Mouse (Mus musculus): ENCODE measurements around the gene 2010111I01Rik. TPM values are rescaled to one million over a fixed set of nuclear protein-coding genes. Genes with fewer than 3 reads are reported as not detected.

The 2010111I01Rik gene
- polyA plus RNA-seq, 1 experiment from 2014 or later, result 144 TPM

GRCm38 (mm10) chr13:63279807-63280206 lies 315.1 kb downstream of the 2010111I01Rik start:
- no peaks in the 10 kb centered on the region for H3K27me3 ChIP-seq (replicated peaks; ENCODE audit: control insufficient read depth, insufficient read depth, low read length)
- peak overlapping the region; percentile 52 for H3K4me3 ChIP-seq (ENCODE audit: low read depth, low read length)
- H3K4me1 ChIP-seq (ENCODE audit: control insufficient read depth, insufficient read depth, low read length), result peaks cover 52% of the 10 kb centered on the region
- H3K36me3 ChIP-seq (ENCODE audit: control insufficient read depth, insufficient read depth, low read length), result peaks cover 26% of the 10 kb centered on the region; the same call in 1 of the 2 replicates
- peak overlapping the region; percentile 92 for H3K27ac ChIP-seq (replicated peaks; ENCODE audit: low read depth, low read length)
- H3K9me3 ChIP-seq (ENCODE audit: control insufficient read depth, low read length), result no peaks in the 10 kb centered on the region
- peak overlapping the region; percentile 63 for H3K4me2 ChIP-seq (ENCODE audit: low read depth, low read length)
- 24% methylated on average over 8 of the region's 8 CpGs for WGBS
- no peak for ATAC-seq (ENCODE audit: low read depth)
- no peak for DNase-seq (ENCODE audit: low spot score)
- peak overlapping the region; percentile 58 for H3K9ac ChIP-seq (ENCODE audit: low read depth, low read length)

GRCm38 (mm10) chr13:63280344-63280743 lies 315.7 kb downstream of the 2010111I01Rik start:
- H3K36me3 ChIP-seq (ENCODE audit: control insufficient read depth, insufficient read depth, low read length), result peaks cover 31% of the 10 kb centered on the region
- peak overlapping the region; percentile 52 for H3K4me3 ChIP-seq (ENCODE audit: low read depth, low read length)
- no peaks in the 10 kb centered on the region for H3K27me3 ChIP-seq (replicated peaks; ENCODE audit: control insufficient read depth, insufficient read depth, low read length)
- no peaks in the 10 kb centered on the region for H3K9me3 ChIP-seq (ENCODE audit: control insufficient read depth, low read length)
- H3K4me1 ChIP-seq (ENCODE audit: control insufficient read depth, insufficient read depth, low read length), result peaks cover 52% of the 10 kb centered on the region
- ATAC-seq (ENCODE audit: low read depth) (peak; percentile 87), DNase-seq (ENCODE audit: low spot score) (peak; percentile 87)
- H3K9ac ChIP-seq (ENCODE audit: low read depth, low read length), result peak overlapping the region; percentile 56
- H3K4me2 ChIP-seq (ENCODE audit: low read depth, low read length), result peak overlapping the region; percentile 63
- 20% methylated on average over 3 of the region's 3 CpGs for WGBS
- H3K27ac ChIP-seq (replicated peaks; ENCODE audit: low read depth, low read length), result peak overlapping the region; percentile 92

GRCm38 (mm10) chr13:63281206-63281605 lies 316.5 kb downstream of the 2010111I01Rik start:
- ATAC-seq (ENCODE audit: low read depth) (no peak), DNase-seq (ENCODE audit: low spot score) (no peak)
- Histone ChIP-seq H3K4me3 (ENCODE audit: low read depth, low read length) (peak overlapping the region; percentile 52), H3K27me3 (replicated peaks; ENCODE audit: control insufficient read depth, insufficient read depth, low read length) (no peaks in the 10 kb centered on the region), H3K9me3 (ENCODE audit: control insufficient read depth, low read length) (no peaks in the 10 kb centered on the region), H3K4me1 (ENCODE audit: control insufficient read depth, insufficient read depth, low read length) (peaks cover 52% of the 10 kb centered on the region), H3K36me3 (ENCODE audit: control insufficient read depth, insufficient read depth, low read length) (peaks cover 40% of the 10 kb centered on the region), H3K27ac (replicated peaks; ENCODE audit: low read depth, low read length) (peak overlapping the region; percentile 92), H3K9ac (ENCODE audit: low read depth, low read length) (peak overlapping the region; percentile 56; the same call in 1 of the 2 replicates), H3K4me2 (ENCODE audit: low read depth, low read length) (peak overlapping the region; percentile 63)
- WGBS, result 62% methylated on average over 8 of the region's 8 CpGs

- ATAC-seq (ENCODE audit: low read depth) (no peak), DNase-seq (ENCODE audit: low spot score) (no peak)
- no peak overlapping the region for H3K4me2 ChIP-seq (ENCODE audit: low read depth, low read length)
- H3K4me1 ChIP-seq (ENCODE audit: control insufficient read depth, insufficient read depth, low read length), result peaks cover 49% of the 10 kb centered on the region
- H3K27me3 ChIP-seq (replicated peaks; ENCODE audit: control insufficient read depth, insufficient read depth, low read length), result no peaks in the 10 kb centered on the region
- H3K36me3 ChIP-seq (ENCODE audit: control insufficient read depth, insufficient read depth, low read length), result peaks cover 60% of the 10 kb centered on the region
- H3K9me3 ChIP-seq (ENCODE audit: control insufficient read depth, low read length), result no peaks in the 10 kb centered on the region
- H3K27ac ChIP-seq (replicated peaks; ENCODE audit: low read depth, low read length), result no peak overlapping the region; the same call in 1 of the 2 replicates
- H3K4me3 ChIP-seq (ENCODE audit: low read depth, low read length), result no peak overlapping the region
- H3K9ac ChIP-seq (ENCODE audit: low read depth, low read length), result no peak overlapping the region
These were observed 318.5 kb downstream of the 2010111I01Rik start for GRCm38 (mm10) chr13:63283236-63283635.

GRCm38 (mm10) chr13:63284748-63285147 lies 320.1 kb downstream of the 2010111I01Rik start:
- peaks cover 75% of the 10 kb centered on the region for H3K36me3 ChIP-seq (ENCODE audit: control insufficient read depth, insufficient read depth, low read length)
- no peak overlapping the region for H3K9ac ChIP-seq (ENCODE audit: low read depth, low read length)
- DNase-seq (ENCODE audit: low spot score) (no peak), ATAC-seq (ENCODE audit: low read depth) (no peak)
- peaks cover 48% of the 10 kb centered on the region for H3K4me1 ChIP-seq (ENCODE audit: control insufficient read depth, insufficient read depth, low read length)
- peak overlapping the region; percentile 21; the same call in 1 of the 2 replicates for H3K27ac ChIP-seq (replicated peaks; ENCODE audit: low read depth, low read length)
- H3K4me2 ChIP-seq (ENCODE audit: low read depth, low read length), result no peak overlapping the region
- no peaks in the 10 kb centered on the region for H3K9me3 ChIP-seq (ENCODE audit: control insufficient read depth, low read length)
- WGBS, result 94% methylated on average over 3 of the region's 3 CpGs
- no peak overlapping the region for H3K4me3 ChIP-seq (ENCODE audit: low read depth, low read length)
- no peaks in the 10 kb centered on the region for H3K27me3 ChIP-seq (replicated peaks; ENCODE audit: control insufficient read depth, insufficient read depth, low read length)

GRCm38 (mm10) chr13:63286483-63287102 lies 321.9 kb downstream of the 2010111I01Rik start:
- Histone ChIP-seq H3K4me2 (ENCODE audit: low read depth, low read length) (no peak overlapping the region), H3K36me3 (ENCODE audit: control insufficient read depth, insufficient read depth, low read length) (peaks cover 91% of the 10 kb centered on the region), H3K4me1 (ENCODE audit: control insufficient read depth, insufficient read depth, low read length) (peaks cover 30% of the 10 kb centered on the region), H3K27ac (replicated peaks; ENCODE audit: low read depth, low read length) (peak overlapping the region; percentile 48), H3K27me3 (replicated peaks; ENCODE audit: control insufficient read depth, insufficient read depth, low read length) (no peaks in the 10 kb centered on the region), H3K9ac (ENCODE audit: low read depth, low read length) (no peak overlapping the region), H3K4me3 (ENCODE audit: low read depth, low read length) (no peak overlapping the region), H3K9me3 (ENCODE audit: control insufficient read depth, low read length) (no peaks in the 10 kb centered on the region)
- WGBS, result 75% methylated on average over 11 of the region's 11 CpGs
- DNase-seq (ENCODE audit: low spot score), result no peak
- ATAC-seq (ENCODE audit: low read depth), result no peak

GRCm38 (mm10) chr13:63289152-63289551 lies 324.5 kb downstream of the 2010111I01Rik start:
- Histone ChIP-seq H3K27ac (replicated peaks; ENCODE audit: low read depth, low read length) (peak overlapping the region; percentile 55; the same call in 1 of the 2 replicates), H3K4me3 (ENCODE audit: low read depth, low read length) (no peak overlapping the region), H3K9me3 (ENCODE audit: control insufficient read depth, low read length) (no peaks in the 10 kb centered on the region), H3K9ac (ENCODE audit: low read depth, low read length) (peak overlapping the region; percentile 19; the same call in 1 of the 2 replicates), H3K4me1 (ENCODE audit: control insufficient read depth, insufficient read depth, low read length) (peaks cover 28% of the 10 kb centered on the region), H3K27me3 (replicated peaks; ENCODE audit: control insufficient read depth, insufficient read depth, low read length) (no peaks in the 10 kb centered on the region), H3K4me2 (ENCODE audit: low read depth, low read length) (no peak overlapping the region), H3K36me3 (ENCODE audit: control insufficient read depth, insufficient read depth, low read length) (peaks cover 82% of the 10 kb centered on the region)
- DNase-seq (ENCODE audit: low spot score) (no peak), ATAC-seq (ENCODE audit: low read depth) (no peak)
- WGBS, result 23% methylated on average over 4 of the region's 4 CpGs

GRCm38 (mm10) chr13:63289687-63290086 lies 325.0 kb downstream of the 2010111I01Rik start:
- H3K4me3 ChIP-seq (ENCODE audit: low read depth, low read length), result no peak overlapping the region
- DNase-seq (ENCODE audit: low spot score) (no peak), ATAC-seq (ENCODE audit: low read depth) (no peak)
- no peaks in the 10 kb centered on the region for H3K9me3 ChIP-seq (ENCODE audit: control insufficient read depth, low read length)
- H3K4me2 ChIP-seq (ENCODE audit: low read depth, low read length), result no peak overlapping the region
- no peaks in the 10 kb centered on the region for H3K27me3 ChIP-seq (replicated peaks; ENCODE audit: control insufficient read depth, insufficient read depth, low read length)
- H3K4me1 ChIP-seq (ENCODE audit: control insufficient read depth, insufficient read depth, low read length), result peaks cover 30% of the 10 kb centered on the region
- no peak overlapping the region for H3K27ac ChIP-seq (replicated peaks; ENCODE audit: low read depth, low read length)
- H3K9ac ChIP-seq (ENCODE audit: low read depth, low read length), result no peak overlapping the region
- WGBS, result 50% methylated on average over 5 of the region's 5 CpGs
- H3K36me3 ChIP-seq (ENCODE audit: control insufficient read depth, insufficient read depth, low read length), result peaks cover 83% of the 10 kb centered on the region

GRCm38 (mm10) chr13:63290126-63290525 lies 325.4 kb downstream of the 2010111I01Rik start:
- H3K36me3 ChIP-seq (ENCODE audit: control insufficient read depth, insufficient read depth, low read length), result peaks cover 83% of the 10 kb centered on the region
- no peak overlapping the region for H3K9ac ChIP-seq (ENCODE audit: low read depth, low read length)
- H3K4me1 ChIP-seq (ENCODE audit: control insufficient read depth, insufficient read depth, low read length), result peaks cover 30% of the 10 kb centered on the region
- no peak for ATAC-seq (ENCODE audit: low read depth)
- no peak overlapping the region for H3K4me2 ChIP-seq (ENCODE audit: low read depth, low read length)
- H3K4me3 ChIP-seq (ENCODE audit: low read depth, low read length), result no peak overlapping the region
- no peak for DNase-seq (ENCODE audit: low spot score)
- 83% methylated on average over 4 of the region's 4 CpGs for WGBS
- H3K27me3 ChIP-seq (replicated peaks; ENCODE audit: control insufficient read depth, insufficient read depth, low read length), result no peaks in the 10 kb centered on the region
- no peak overlapping the region for H3K27ac ChIP-seq (replicated peaks; ENCODE audit: low read depth, low read length)
- no peaks in the 10 kb centered on the region for H3K9me3 ChIP-seq (ENCODE audit: control insufficient read depth, low read length)

All from embryonic facial prominence, embryonic 14.5 days (tissue).